Mouse (Mus musculus) megakaryocyte, adult 5-6 weeks (primary cell): ENCODE results near the gene Prpf8. TPM values are rescaled to one million over a fixed set of nuclear protein-coding genes. Genes with fewer than 3 reads are reported as not detected.

Experiments used
- ATAC-seq: 2 replicates; pipeline ENCODE4 v1.8.0; 2016; ENCODE audit warnings: mild to moderate bottlenecking, inconsistent platforms; ENCODE audit not compliant: poor library complexity, severe bottlenecking
- total RNA-seq, 2 experiments: library from RNA; stranded (forward) in 1 of 2; stranded (reverse) in 1 of 2; fragments of 153-499, 151-499 nt in 1 of 2; fragments of 221-1000, 200-1000 nt in 1 of 2; gene quantifications; 2 replicates each; pipeline versions ENCODE4 v1.2.3 to v1.2.4; 2015 to 2017

Prpf8 gene
- total RNA-seq, 2 experiments from 2014 or later, result 69.3 to 91.3 TPM

GRCm38 (mm10) chr11:75494296-75495049 is 7.9 kb downstream of the Prpf8 start:
- ATAC-seq, result no peak

- no peak for ATAC-seq
These were observed 11.5 kb downstream of the Prpf8 start for GRCm38 (mm10) chr11:75498126-75498525.

DNA sequence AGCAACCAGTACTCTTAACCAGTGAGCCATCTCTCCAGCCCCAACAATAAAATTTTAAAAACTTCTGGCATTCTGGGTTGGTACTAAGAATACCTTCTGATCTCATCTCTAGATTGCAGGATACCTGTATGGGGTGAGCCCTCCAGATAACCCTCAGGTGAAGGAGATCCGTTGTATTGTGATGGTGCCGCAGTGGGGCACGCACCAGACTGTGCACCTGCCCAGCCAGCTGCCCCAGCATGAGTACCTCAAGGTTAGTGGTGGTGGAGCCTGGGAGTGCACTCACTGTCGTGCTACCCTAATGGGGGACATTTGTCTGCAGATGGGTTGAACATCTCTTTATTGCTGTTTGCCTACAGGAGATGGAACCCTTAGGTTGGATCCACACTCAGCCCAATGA is 21.5 kb downstream of the Prpf8 start:
- no peak for ATAC-seq

DNA sequence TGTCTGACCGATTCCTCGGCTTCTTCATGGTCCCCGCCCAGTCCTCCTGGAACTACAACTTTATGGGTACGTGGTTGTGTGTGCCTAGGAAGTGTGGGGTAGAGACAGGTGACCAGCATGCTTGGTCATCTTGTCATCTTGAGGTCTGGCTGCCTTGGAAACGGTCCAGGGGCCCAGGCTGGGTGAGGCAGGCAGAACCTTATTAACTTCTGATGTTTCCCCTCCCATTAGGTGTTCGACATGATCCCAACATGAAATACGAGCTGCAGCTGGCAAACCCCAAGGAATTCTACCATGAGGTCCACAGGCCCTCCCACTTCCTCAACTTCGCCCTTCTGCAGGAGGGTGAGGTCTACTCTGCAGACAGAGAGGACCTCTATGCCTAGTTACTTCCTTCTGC is 22.3 kb downstream of the Prpf8 start:
- no peak for ATAC-seq

GRCm38 (mm10) chr11:75509741-75510626 is 23.4 kb downstream of the Prpf8 start, which contains the start of gene Rilp:
TSS of gene Rilp (plus strand) at chr11:75510094.
- peak; percentile 54 for ATAC-seq

GRCm38 (mm10) chr11:75510627-75510993 is 24.0 kb downstream of the Prpf8 start:
- peak; percentile 96 for ATAC-seq

DNA sequence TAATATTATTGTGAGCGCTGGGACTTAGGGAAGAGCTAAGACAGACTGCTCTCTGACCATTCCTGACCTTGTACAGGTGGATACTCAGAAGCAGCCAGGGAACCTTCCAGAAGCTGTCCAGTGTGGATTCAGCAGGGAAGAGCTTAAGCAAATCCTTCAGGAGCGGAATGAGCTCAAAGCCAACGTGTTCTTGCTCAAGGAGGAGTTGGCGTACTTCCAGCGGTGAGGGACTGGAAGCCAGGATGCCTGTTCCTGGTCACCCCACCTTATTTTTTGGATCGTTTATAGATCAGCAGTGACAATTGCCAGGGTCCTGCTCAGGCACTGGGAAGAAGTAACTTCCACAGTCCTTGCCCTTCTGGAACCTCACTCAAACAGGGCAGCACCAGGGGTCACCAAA is 24.6 kb downstream of the Prpf8 start:
- no peak for ATAC-seq

GRCm38 (mm10) chr11:75512301-75513018 is 25.8 kb downstream of the Prpf8 start:
- no peak for ATAC-seq

DNA sequence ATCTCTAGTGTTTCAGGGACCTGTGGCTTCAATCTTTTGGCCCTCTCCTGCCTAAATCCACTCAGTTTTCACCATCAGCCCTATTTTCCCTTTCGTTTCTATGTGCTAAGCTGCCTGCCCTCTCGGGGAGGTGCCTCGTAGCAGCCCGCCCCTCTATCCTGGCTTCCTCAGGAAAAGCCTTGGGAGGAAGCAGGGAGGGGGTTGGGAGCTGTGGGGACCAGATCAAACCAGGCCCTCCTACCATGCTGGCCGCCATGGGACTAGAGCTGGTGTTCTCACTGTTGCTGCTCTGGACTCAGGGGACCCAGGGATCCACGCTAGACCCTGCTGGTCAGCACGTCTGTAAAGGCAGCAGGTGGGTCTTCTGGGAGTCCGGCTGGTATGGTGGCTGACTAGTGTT is 26.7 kb downstream of the Prpf8 start, which contains the start of gene Scarf1:
Gene Scarf1 (plus strand): TSS at position 205 of the 400 bp plus-strand sequence.
- ATAC-seq, result no peak

- ATAC-seq, result no peak
These were observed 28.6 kb downstream of the Prpf8 start for GRCm38 (mm10) chr11:75515186-75515585.

DNA sequence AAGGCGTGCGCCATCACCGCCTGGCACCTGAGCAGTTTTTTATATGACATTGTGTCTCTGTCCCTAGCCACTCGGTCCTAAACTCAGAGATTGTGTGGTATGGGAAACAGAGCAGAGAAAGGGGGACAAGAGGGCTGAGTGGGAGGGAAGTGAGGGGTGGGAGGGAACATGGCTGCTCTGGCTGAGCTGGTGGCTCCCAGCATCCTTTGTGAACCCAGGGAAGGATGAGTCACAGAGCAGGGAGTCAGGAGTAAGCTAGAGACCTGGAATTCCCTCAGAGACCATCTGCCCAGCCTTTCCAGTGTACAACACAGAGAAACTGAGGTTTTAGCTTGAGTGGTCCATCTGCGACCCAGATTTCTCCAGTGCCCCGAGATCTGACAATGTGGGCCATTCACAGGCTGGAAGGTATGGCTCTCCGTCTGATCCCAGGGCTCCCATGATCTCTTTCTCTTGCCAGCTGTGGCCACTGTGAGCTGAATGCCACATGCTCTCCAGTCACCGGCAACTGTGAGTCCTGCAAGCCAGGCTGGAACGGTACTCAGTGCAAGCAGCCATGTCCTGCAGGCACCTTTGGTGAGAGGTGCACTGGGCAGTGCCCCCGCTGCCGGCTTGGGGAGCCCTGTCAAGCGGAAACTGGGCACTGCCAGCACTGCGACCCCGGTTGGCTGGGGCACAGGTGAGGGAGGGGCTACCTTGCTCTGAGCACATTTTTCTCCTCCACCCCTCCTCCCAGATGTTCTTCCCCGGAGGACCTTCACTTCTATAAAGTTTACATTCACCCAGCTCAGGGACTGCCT is 33.4 kb downstream of the Prpf8 start:
- no peak for ATAC-seq

- ATAC-seq, result no peak
These were observed 35.0 kb downstream of the Prpf8 start for GRCm38 (mm10) chr11:75521609-75522008.

- ATAC-seq, result no peak
These were observed 36.2 kb downstream of the Prpf8 start for GRCm38 (mm10) chr11:75522793-75523192.

DNA sequence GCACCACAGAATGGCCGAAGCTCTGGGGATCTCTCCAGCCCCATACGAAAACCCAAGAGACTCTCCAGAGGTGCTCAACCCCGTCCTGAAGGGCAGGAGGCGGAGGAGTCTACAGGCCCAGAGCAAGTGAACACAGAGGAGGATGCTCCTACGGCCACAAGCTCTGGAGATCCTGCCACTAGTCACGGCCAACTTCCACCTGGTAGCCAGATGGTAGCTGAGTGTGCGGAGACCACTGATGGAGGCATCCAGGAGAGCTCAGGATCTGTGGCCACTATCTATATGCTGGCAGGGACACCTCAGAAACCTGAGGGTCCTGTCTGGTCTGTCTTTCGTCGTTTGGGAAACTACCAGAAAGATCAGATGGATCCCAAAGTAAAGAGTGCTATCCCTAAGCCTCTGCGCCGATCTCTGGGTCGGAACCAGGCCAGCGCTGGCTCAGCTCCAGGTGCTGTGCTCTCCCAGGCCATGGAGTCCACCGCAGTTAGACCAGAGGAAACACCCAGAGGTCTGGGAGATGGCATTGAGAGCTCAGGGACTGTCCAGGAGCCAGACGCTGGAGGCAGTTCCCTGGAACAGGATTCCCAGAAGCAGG is 39.0 kb downstream of the Prpf8 start:
- no peak for ATAC-seq

DNA sequence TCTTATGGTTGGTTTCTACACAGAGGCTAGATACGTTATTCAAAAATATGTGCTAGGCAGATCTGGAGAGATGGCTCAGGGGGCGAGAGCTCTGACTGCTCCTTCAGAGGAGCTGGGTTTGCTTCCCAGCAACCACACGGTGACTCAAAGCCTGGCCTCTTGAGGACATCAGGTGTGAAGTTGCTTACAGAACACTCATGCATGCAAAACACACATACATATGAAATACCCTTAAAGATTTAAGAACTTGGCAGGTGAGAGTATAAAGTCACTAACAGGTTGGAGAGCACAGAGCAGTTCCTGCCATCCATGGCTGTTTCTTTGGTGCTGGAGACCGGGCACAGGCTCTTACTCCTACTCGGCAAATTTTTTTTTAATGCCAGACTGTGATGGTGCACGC is 40.3 kb downstream of the Prpf8 start:
- no peak for ATAC-seq

GRCm38 (mm10) chr11:75529771-75530170 is 43.2 kb downstream of the Prpf8 start:
- ATAC-seq, result no peak

GRCm38 (mm10) chr11:75530325-75530724 is 43.7 kb downstream of the Prpf8 start:
- peak; percentile 61 for ATAC-seq

- ATAC-seq, result no peak; the same call in 1 of the 2 replicates
These were observed 44.3 kb downstream of the Prpf8 start for GRCm38 (mm10) chr11:75530845-75531373.

DNA sequence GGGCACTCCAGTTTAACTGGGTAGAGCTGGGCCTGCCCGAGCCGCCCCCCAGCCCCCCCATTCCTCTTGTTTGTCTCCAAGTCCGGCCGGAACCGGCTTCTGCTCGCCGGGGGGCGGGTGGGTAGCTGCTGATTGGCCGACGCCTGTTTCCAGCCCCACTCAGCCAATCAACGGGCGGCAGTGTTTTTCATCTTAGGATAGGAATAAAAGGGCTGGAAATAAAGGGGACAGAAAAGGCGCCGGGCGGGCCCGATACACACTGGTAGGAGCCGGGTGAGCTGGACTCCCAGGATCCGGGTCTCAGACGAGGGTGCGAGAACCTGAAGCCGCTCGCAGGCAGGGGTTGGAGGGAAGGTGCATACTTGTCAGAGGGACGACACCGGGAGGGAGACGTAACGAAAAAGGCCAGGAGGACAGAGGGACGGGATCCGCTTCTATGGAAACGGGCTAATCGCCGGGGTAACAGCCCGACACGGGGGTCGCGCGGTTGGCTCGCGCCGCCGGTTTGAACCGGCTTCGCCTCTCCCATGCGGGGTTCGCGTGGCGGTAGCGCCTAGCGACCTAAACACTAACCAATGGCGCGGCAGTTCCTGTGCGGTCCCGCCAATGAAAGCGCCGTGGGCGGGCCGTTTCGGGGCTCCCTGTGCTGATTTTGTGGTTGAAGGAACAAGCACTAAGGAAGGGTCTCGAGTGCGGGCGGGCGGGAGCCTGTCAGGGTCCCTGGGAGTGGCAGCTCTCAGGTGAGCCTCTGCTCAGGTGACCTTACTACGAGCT is 45.0 kb downstream of the Prpf8 start, which contains the start of gene Slc43a2:
Gene Slc43a2 (plus strand): TSS at position 226 of the 774 bp plus-strand sequence.
- ATAC-seq, result peak; percentile 71
